Mouse (Mus musculus): Measurements from ENCODE around the gene Jazf1. TPM values are rescaled to one million over a fixed set of nuclear protein-coding genes. Genes with fewer than 3 reads are reported as not detected.

The Jazf1 gene
- polyA plus RNA-seq, 1 experiment, result 8.9 TPM

GRCm38 (mm10) chr6:52972138-52972537 lies 96.3 kb downstream of the Jazf1 start:
- H3K27ac ChIP-seq (replicated peaks; ENCODE audit: low read depth, low read length), result no peak overlapping the region
- H3K4me3 ChIP-seq (ENCODE audit: insufficient read depth, low read depth, low read length), result no peak overlapping the region
- H3K4me1 ChIP-seq (ENCODE audit: control insufficient read depth, insufficient read depth, insufficient read length, low read length), result no peaks in the 10 kb centered on the region

- peaks cover 8% of the 10 kb centered on the region for H3K4me1 ChIP-seq (ENCODE audit: control insufficient read depth, insufficient read depth, insufficient read length, low read length)
- H3K27ac ChIP-seq (replicated peaks; ENCODE audit: low read depth, low read length), result no peak overlapping the region
- no peak overlapping the region for H3K4me3 ChIP-seq (ENCODE audit: insufficient read depth, low read depth, low read length)
Observed at GRCm38 (mm10) chr6:52969717-52970261, 98.6 kb downstream of the Jazf1 start.

DNA sequence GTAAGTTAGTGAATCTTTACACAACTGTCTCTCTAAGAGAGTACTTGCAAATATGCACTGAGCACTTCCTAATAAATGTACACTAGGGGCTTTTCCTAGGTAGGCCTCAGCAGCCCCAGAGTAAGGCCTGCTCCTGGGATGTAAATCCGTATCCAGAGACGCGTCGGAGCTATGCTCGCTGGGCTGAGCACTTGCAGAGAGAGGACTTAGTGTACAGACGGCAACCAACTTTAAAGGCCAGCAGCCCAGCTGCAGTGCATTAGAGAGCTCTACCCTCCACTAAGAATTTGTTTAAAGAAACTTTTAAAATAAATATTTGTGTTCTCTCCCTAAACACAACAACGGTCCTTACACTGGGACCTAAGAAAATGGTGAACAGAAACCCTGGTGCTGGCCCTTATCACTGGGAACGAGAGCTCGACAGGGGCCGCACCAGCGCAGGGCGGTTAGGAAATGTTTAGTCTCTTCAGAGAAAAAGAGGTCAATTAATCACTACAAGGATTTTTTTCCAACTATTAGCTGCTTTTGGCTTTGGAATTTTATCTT lies 100.0 kb downstream of the Jazf1 start:
- Histone ChIP-seq H3K4me1 (ENCODE audit: control insufficient read depth, insufficient read depth, insufficient read length, low read length) (peaks cover 8% of the 10 kb centered on the region), H3K27ac (replicated peaks; ENCODE audit: low read depth, low read length) (no peak overlapping the region), H3K4me3 (ENCODE audit: insufficient read depth, low read depth, low read length) (no peak overlapping the region)

DNA sequence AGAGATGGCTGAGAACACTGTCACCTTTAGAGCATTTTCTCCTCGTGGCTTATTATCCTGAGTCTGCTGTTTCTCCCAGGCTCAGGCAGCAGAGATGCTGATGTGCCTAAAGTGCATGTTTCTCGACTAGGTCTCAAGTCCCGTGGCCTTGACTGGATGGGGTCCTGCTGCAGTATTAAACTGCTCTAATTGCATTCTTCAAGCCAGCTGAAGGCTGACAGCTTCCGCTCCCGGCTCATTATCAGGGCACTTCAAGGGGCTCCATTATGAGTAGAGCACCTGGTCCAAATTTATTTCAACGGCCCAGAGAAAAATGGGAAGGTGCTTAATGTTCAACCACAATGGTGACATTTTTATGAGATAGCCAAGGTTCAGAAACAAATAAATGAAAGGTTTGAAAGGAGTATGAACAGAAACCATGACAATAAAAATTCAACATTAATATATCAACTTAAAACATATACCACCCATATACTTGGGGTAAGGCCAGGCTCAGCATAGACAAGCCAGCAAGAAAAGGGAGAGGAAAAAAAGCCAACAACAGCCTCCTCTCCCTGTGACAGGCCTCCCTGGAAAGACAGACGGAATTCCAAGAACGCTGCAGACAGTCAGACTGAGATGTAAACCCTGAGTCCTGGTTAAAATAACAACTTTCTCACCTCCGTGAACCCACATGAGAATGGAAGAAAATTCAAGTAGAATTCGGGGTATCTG lies 100.7 kb downstream of the Jazf1 start:
- H3K27ac ChIP-seq (replicated peaks; ENCODE audit: low read depth, low read length), result no peak overlapping the region

GRCm38 (mm10) chr6:52966001-52966400 lies 102.4 kb downstream of the Jazf1 start:
- no peak overlapping the region for H3K4me3 ChIP-seq (ENCODE audit: insufficient read depth, low read depth, low read length)
- H3K27ac ChIP-seq (replicated peaks; ENCODE audit: low read depth, low read length), result peak overlapping the region; percentile 47
- H3K4me1 ChIP-seq (ENCODE audit: control insufficient read depth, insufficient read depth, insufficient read length, low read length), result peaks cover 12% of the 10 kb centered on the region

More for the DNA sequence above, 100.7 kb downstream of the Jazf1 start:
- Histone ChIP-seq H3K4me1 (ENCODE audit: control insufficient read depth, insufficient read depth, insufficient read length, low read length) (peaks cover 8% of the 10 kb centered on the region), H3K4me3 (ENCODE audit: insufficient read depth, low read depth, low read length) (no peak overlapping the region)

GRCm38 (mm10) chr6:52965340-52965739 lies 103.1 kb downstream of the Jazf1 start:
- Histone ChIP-seq H3K27ac (replicated peaks; ENCODE audit: low read depth, low read length) (peak overlapping the region; percentile 34; the same call in 1 of the 2 replicates), H3K4me3 (ENCODE audit: insufficient read depth, low read depth, low read length) (no peak overlapping the region), H3K4me1 (ENCODE audit: control insufficient read depth, insufficient read depth, insufficient read length, low read length) (peaks cover 12% of the 10 kb centered on the region)

GRCm38 (mm10) chr6:52963840-52964690 lies 104.4 kb downstream of the Jazf1 start:
- H3K27ac ChIP-seq (replicated peaks; ENCODE audit: low read depth, low read length), result no peak overlapping the region
- H3K4me1 ChIP-seq (ENCODE audit: control insufficient read depth, insufficient read depth, insufficient read length, low read length), result peaks cover 12% of the 10 kb centered on the region
- no peak overlapping the region for H3K4me3 ChIP-seq (ENCODE audit: insufficient read depth, low read depth, low read length)

GRCm38 (mm10) chr6:52963430-52963732 lies 105.0 kb downstream of the Jazf1 start:
- Histone ChIP-seq H3K4me3 (ENCODE audit: insufficient read depth, low read depth, low read length) (no peak overlapping the region), H3K4me1 (ENCODE audit: control insufficient read depth, insufficient read depth, insufficient read length, low read length) (peaks cover 12% of the 10 kb centered on the region), H3K27ac (replicated peaks; ENCODE audit: low read depth, low read length) (no peak overlapping the region)

GRCm38 (mm10) chr6:52962600-52963429 lies 105.6 kb downstream of the Jazf1 start:
- Histone ChIP-seq H3K27ac (replicated peaks; ENCODE audit: low read depth, low read length) (no peak overlapping the region), H3K4me1 (ENCODE audit: control insufficient read depth, insufficient read depth, insufficient read length, low read length) (peaks cover 12% of the 10 kb centered on the region), H3K4me3 (ENCODE audit: insufficient read depth, low read depth, low read length) (no peak overlapping the region)

- Histone ChIP-seq H3K4me1 (ENCODE audit: control insufficient read depth, insufficient read depth, insufficient read length, low read length) (peaks cover 12% of the 10 kb centered on the region), H3K27ac (replicated peaks; ENCODE audit: low read depth, low read length) (no peak overlapping the region), H3K4me3 (ENCODE audit: insufficient read depth, low read depth, low read length) (no peak overlapping the region)
Observed at GRCm38 (mm10) chr6:52961660-52962490, 106.6 kb downstream of the Jazf1 start.

GRCm38 (mm10) chr6:52957730-52958129 lies 110.7 kb downstream of the Jazf1 start:
- H3K4me3 ChIP-seq (ENCODE audit: insufficient read depth, low read depth, low read length), result no peak overlapping the region
- H3K4me1 ChIP-seq (ENCODE audit: control insufficient read depth, insufficient read depth, insufficient read length, low read length), result peaks cover 17% of the 10 kb centered on the region
- no peak overlapping the region for H3K27ac ChIP-seq (replicated peaks; ENCODE audit: low read depth, low read length)

DNA sequence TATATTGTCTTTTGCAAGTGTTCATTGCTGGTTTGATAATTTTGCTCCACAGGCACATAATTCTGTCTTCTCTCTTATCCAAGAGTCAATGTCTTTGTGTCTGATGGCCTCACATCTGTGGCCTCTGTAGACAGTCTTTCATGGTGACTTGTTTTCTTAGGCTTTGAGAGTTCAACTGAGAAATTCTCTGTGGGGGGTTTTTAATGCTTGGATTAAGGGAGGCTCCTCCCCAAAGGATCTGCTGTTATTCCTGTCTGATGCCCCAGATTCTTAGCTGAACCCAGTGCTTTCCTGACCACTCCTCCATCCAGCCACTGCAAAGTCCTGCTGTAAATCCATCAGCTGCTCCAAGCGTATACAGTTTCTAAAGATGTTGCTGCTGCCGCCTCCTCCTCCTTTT lies 112.3 kb downstream of the Jazf1 start:
- Histone ChIP-seq H3K4me1 (ENCODE audit: control insufficient read depth, insufficient read depth, insufficient read length, low read length) (peaks cover 13% of the 10 kb centered on the region), H3K27ac (replicated peaks; ENCODE audit: low read depth, low read length) (no peak overlapping the region), H3K4me3 (ENCODE audit: insufficient read depth, low read depth, low read length) (no peak overlapping the region)

- no peak overlapping the region for H3K27ac ChIP-seq (replicated peaks; ENCODE audit: low read depth, low read length)
- H3K4me1 ChIP-seq (ENCODE audit: control insufficient read depth, insufficient read depth, insufficient read length, low read length), result peaks cover 13% of the 10 kb centered on the region
- no peak overlapping the region for H3K4me3 ChIP-seq (ENCODE audit: insufficient read depth, low read depth, low read length)
Observed at GRCm38 (mm10) chr6:52955304-52955703, 113.1 kb downstream of the Jazf1 start.

GRCm38 (mm10) chr6:52954861-52955260 lies 113.6 kb downstream of the Jazf1 start:
- no peak overlapping the region for H3K27ac ChIP-seq (replicated peaks; ENCODE audit: low read depth, low read length)
- H3K4me3 ChIP-seq (ENCODE audit: insufficient read depth, low read depth, low read length), result no peak overlapping the region
- peaks cover 13% of the 10 kb centered on the region for H3K4me1 ChIP-seq (ENCODE audit: control insufficient read depth, insufficient read depth, insufficient read length, low read length)
